Mouse (Mus musculus) heart, adult 9 months (tissue): ENCODE data around the gene BC049352.

ENCODE experiments used
- DNase-seq, 2 experiments: peaks; one replicate each; pipeline ENCODE4 v3.0.0; 2022; ENCODE audit warnings: low spot score in 2 of 2

Gene BC049352

GRCm38 (mm10) chr9:45181770-45182169 is at the start of gene BC049352:
Gene BC049352, plus strand, starts transcription at chr9:45182007.
- peak; percentile 4 to 22 for DNase-seq

DNA sequence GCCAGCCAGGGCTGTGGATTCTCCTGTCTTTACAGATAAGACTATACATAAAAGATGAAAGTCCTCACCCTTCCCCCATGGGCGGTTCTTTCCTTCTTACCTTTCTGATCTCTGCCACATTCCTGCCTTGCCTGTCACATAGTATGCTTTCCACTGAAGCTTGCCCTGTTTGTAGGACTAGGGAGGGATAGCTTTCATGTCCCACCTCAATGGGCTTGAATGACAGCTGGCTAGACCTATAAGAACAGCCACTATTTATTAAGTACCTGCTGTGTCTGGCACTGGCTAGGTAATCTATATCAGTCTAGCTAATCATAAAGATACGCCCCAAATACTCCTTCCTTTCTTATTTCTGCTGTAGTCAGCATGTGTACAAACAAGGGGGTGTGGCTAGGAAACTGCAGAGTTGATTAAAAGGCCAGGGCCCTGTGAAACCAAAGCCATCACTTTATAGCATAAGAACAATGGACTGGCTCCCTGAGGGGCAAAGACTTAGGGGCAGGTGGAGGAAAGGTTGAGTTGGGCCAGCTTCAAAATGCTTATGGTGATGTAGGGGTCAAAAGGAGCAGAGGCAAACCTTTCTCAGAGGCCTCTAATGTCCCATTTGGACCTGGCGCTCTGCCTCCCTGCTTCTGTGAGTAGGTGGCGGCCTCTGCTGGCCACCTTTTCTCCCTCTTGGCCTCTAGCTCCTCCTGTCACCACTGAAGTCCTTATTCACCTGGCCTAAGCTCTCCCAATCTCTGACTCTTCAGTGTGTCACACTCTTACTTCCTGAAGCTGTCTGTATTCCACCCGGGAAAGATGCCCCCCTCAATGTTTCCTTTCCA is 48.1 kb upstream of the BC049352 start:
- peak; percentile 29 to 36 for DNase-seq

DNA sequence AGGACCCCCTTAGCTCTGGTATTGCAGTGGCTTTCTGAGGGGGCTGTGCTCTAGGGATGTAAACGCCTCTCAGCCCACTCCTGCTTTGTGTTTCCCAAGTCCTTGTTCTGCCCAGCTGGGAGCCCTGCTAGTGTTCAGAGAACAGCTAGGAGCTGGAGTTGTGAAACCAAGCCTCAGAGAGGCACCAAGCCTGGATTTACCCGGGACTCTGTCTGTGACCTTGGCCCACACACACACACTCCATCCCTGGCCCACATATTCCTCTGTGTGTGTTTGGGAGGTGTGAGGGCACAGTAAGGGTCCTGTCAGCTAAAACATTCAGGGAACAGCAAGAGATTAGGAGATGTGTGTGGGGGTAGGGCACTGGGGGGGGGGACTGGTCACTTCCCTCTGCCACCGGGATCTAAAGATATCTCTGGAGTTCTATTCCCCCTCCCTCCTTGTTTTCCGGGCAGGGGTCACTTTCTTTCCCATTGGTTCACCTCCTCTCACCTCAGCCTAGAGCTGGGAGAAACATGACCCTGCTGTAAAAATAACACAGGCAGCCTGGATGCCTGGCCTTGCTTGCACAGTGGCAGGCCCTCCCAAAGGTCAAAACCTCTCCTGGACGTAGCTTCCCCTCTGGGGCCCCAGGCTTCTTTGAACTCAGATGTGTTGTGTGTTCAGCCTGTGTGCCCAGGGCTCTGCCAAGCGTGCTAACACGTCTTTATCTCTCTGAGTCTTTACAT is 45.2 kb upstream of the BC049352 start:
- peak; percentile 24 to 36 for DNase-seq

DNA sequence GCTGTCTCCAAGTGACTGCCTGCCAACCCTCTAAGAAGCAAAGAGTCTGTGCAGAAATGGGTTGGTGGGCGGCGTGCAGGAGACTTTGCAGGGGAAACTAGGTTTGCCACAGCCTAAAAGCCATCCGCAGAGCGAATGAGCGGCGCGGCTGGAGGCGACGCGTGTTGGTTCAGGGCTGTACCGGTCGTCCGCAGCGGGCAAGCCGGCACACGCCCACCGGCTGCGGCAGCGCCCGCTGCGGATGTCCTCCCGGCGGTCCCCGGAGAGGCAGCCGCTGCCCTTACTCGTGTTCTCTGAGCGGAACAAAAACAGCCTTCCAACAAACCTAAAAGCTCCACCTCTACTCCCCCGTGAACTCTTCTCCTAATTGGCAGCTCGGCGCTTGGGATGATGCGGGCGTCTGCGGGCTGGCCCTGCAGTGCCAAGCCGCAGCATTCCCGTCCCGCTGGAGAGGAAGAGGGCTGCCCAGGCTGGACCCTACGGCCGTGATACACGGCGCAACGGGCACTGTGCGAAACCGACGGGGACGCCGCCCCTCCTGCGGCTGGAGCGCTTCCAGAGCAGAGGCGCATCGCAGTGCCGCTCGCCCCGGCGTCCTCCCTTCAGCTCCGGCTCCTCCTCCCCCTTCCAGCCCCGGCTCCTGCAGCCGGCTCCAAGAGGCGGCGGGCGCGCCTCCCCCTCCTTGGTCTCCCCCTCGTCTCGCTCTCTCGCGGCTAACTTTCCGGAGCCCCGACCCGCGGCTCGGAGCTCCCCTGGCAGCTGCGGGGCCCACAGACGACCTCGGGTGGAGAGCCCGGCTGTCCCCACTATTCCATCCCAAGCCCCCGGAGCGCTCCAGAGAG is 43.4 kb upstream of the BC049352 start, which contains the start of gene Scn4b:
Gene Scn4b (plus strand): TSS at position 205 of the 842 bp plus-strand sequence.
- peak; percentile 32 to 35 for DNase-seq

DNA sequence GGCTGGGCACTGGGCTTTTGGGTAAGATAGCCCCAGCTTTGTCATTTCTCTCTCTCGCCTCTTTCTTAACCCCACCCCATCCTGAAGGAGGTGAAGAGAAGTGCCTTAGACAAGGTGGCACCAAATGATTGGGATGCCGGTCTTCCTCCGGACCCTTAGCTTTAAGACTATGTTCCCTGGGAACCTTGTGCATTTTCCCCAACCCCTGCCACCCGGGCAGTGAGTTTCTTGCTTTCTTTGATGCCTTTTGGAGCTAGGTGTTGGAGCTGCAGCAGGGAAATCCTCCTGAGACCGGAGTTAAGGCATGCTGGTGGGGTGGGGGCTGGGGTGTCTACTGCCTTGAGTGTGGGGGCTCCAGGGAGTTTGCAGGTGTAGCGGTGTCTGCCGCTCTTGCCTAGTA is 42.7 kb upstream of the BC049352 start:
- no peak for DNase-seq

- DNase-seq, result no peak
Observed at GRCm38 (mm10) chr9:45140945-45141344, 40.9 kb upstream of the BC049352 start.

- no peak for DNase-seq
Observed at GRCm38 (mm10) chr9:45142686-45143085, 39.1 kb upstream of the BC049352 start.

- DNase-seq, result no peak
Observed at GRCm38 (mm10) chr9:45145533-45146266, 36.1 kb upstream of the BC049352 start.

DNA sequence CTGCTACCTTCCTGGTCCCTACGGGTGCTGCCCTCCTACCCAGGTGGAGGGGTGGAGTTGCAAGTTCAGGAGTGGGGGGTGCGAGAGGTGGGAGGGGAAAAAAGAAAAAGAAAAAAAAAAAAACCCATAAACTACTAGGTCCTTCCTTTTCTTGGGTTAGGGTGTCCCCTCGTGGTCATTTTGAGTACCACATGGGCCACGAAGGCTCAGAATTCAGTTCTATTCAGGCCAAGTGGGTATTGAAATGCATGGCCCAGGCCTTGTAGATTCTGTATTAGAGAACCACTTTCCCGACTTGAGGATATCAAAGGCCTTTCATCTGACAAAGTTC is 35.6 kb upstream of the BC049352 start:
- peak in 1 of 2 experiments; percentile 42 for DNase-seq

DNA sequence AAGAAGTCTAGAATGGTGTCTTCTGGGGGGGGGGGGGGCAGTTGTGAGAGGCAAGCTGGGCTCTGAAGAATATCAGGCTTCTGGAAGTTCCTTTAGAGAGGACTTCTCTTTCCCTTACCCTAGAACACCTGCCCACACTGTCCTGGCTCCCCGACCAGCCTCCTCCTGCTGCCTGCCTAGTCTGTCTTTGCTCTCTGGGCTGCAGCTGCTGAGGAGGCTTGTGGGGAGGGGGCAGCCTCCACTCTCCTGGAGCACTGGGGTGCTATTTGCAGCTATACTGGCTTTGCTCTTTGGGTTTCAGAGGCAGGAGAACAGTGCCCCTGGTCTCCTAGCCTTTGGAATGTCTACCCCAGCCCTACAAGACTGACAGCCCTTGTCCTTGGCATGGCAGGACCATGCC is 30.9 kb upstream of the BC049352 start:
- DNase-seq, result no peak

- no peak for DNase-seq
Observed at GRCm38 (mm10) chr9:45153361-45153760, 28.4 kb upstream of the BC049352 start.

DNA sequence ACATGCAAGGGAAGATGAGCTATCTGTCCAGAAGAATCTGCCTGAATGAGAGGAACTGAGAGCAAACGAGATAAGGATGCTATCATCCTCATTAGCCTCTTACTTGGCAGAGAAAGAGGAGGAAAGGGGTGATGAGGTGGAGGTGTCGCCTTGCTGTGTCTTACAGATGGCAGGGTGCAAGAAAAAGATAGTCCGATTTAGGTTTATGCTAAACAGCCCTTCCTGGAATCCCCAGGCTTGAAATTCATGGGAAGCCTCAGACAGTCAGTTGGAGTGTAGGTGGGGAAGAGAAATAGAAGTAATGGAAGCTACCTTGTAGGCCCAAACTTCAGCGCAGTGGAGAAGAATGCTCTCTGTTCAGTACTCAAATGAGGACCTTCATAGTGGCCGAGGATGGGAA is 13.9 kb upstream of the BC049352 start:
- no peak for DNase-seq

DNA sequence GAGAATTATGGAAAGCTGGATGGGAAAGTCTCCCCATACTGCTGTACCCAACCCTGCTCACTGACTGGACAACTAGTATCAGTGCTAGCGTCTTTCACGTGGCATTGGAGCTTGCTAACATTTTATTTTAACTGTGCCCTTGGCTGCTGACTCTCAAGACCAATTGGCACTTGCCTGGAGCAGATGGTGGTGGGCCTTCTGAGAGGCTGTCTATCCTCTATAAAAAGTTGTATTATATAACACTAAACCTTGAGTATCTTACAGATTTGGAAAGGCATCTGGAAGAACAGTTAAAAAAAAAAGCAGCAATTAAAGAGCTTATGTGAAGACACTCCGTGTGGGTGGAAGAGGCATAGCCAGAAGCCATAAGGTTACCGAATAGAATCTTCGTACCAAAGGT is 11.7 kb upstream of the BC049352 start:
- no peak for DNase-seq

DNA sequence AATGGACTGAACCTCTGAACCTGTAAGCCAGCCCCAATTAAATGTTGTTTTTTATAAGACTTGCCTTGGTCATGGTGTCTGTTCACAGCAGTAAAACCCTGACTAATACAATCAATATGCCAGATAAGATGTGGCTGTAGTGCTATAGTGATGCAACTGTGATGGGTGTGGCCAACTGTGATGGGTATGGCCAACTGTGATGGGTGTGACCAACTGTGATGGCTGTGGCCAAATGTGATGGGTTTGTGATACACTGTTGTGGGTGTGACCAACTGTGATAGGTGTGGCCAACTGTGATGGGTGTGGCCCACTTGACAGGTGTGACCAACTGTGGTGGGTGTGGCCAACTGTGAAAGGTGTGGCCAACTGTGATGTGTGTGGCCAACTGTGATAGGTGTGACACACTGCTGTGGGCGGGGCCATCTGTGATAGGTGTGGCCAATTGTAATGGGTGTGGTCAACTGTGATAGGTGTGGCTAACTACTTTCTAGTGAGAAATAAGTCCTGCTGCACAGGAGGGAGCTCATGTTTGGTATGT is 10.7 kb upstream of the BC049352 start:
- DNase-seq, result no peak

DNA sequence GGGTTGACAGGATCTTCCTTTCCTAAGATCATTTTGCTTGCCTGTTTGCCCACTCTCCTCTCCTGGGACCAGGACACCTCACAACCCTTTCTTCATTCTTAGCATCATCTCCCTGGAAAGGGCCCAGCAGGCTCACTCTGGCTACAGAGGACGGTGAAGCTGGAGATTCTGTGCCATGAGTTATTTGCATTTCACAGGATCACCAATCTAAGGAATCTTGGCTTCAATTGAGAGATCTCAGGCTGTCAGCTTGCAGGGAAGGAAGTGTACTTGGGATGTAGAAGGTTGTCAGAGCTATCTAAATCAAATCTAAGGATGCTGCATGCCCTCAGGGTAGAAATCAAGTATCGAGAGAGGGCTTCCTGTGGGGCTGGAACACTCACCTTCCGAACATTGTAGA is 8.3 kb upstream of the BC049352 start:
- no peak for DNase-seq

- DNase-seq, result no peak
Observed at GRCm38 (mm10) chr9:45179282-45179681, 2.5 kb upstream of the BC049352 start.

DNA sequence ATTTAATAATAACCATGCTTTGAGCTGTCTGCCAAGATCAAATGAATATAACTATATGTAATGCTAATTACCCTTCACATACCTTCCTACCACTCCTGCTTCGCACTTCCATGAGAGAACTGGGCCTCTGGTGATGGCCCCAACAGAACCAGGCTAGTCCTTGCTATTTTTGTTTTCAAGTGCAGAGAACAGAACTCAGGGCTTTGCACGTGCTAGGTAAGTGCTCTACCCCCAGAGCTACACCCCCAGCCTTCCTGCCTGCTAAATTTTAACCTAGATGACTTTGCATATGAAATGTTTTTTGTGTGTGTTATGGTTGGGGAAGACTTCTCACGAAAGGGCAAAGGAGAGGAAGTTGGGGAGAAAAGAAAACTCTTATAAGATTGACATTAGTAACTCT is 714 bp downstream of the BC049352 start:
- DNase-seq, result no peak

DNA sequence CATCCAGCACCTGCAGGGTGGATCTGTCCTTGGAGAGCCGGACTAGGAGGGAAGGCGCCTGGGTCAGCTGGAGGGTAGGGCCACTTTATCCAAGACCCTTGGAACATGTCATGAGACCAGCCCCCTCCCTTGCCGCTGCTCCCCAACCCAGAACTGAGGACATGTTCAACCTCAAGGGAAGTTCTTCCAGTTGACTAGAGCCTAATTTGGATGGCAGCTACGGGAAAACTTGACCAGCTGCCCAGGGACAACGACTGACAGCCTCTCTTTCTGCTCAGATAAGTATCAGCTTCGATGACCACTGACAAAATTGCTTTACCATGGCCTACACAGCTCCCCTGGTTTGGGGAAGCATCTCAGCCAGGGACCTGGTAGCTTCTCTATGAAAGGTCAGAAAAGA is 1.5 kb downstream of the BC049352 start:
- DNase-seq, result no peak

- DNase-seq, result no peak
Observed at GRCm38 (mm10) chr9:45185250-45185649, 3.4 kb downstream of the BC049352 start.

DNA sequence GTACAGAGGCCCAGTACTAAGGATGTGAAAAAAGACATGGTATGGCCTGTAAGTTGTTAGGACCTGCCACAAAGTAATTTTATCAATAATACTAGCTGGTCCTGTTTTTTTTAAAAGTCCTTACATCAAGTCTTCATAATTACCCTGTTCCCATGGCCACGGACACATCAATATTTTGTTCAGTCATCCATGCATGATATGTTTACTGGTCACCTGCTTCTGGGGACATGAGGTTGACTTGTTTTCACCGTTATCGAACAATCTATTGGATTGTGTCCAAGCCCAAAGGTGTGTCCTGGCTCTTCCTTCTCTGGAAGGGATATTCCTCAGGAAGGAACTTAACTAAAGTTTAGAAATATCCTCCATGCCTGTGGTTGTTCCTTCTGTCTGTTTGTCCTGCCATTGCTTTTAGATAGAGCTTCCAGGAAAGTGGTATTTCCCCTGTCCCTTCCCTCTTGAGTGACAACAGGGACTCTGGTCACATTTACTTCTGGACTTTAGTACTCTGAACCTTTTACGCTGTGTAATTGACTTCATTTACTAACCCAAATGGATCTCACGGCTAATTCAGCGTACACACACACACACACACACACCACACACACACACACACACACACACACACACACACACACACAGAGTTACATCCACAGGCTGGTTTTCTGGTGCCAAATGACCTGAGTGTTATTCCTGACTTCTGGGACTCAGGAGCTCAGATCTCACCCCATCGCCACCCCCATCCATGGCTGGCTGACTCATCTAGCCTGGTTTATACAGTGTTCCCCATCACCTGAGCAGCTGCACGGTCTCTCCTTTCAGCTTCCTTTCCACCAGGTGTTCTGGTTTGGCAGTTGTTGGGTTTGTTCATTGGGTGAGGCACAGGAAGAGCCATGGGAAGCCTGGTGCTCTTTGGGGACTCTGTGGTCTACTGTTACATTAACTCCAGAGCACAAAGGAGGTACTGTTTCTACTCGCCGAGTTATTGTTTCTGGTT is 7.1 kb downstream of the BC049352 start:
- no peak for DNase-seq
